Mouse (Mus musculus): ENCODE data around the gene Rab14.

Rab14 gene

DNA sequence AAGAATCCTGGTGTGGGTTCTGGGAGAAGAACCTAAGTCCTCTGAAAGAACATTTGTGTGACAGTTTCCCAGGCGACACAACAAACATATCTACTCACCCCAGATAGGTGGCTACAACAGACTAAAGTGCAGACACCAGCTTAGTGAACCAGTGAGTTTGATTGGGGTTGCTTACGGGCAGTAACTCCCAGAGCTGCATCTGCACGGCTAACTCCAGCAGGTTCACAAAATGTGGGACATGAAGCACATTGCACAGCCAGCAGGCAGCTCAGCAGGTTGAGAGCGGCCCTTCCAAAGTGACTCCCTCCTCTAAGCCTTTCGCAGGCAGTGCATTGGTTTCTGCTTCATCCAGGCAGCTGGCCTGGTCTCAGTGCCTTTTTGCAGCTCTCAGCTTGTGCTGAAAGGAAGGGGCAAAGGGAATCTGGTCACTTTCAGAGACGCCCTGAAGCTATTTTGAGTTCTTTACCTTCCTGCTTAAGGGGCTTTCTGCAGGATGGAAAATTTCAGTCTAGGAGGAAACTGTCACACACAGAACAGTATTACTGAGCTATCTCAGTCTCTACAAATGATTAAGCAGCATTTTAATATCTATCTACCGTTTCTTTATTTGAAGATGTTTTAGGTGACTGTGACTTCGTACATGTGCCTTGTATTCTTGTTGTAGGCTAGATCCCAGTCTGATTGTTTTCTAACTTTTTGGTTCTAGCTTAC lies 46.9 kb downstream of the Rab14 start:
- no peak for DNase-seq

- DNase-seq = no peak
These were observed 47.7 kb downstream of the Rab14 start for GRCm38 (mm10) chr2:35153179-35153578.

GRCm38 (mm10) chr2:35151303-35151882 lies 49.5 kb downstream of the Rab14 start:
- DNase-seq = no peak

DNA sequence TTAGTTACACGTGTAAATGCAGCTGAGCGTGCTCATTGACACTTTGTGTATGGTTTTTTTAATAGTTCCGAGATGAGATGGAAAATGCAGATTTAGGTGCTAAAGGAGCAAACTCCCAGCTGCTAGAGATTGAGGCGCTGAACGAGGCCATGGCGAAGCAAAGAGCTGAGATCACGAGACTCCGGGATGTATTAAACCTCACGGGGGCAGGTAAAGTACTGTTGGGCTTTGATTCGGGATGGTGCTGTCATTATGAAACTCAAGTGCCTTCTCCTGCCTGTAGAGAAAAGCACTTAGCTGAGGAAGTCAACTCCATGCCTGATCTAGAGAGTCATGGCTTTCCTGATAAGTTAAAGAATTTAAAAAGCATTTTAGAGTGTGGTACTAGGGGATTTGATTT lies 52.1 kb downstream of the Rab14 start:
- no peak for DNase-seq

GRCm38 (mm10) chr2:35141673-35142072 lies 59.2 kb downstream of the Rab14 start:
- DNase-seq = no peak

- no peak for DNase-seq
These were observed 62.3 kb downstream of the Rab14 start for GRCm38 (mm10) chr2:35138576-35138975.

GRCm38 (mm10) chr2:35133891-35134290 lies 67.0 kb downstream of the Rab14 start:
- no peak for DNase-seq

GRCm38 (mm10) chr2:35132662-35133055 lies 68.3 kb downstream of the Rab14 start:
- no peak for DNase-seq

- peak; percentile 92 for DNase-seq
These were observed 68.8 kb downstream of the Rab14 start for GRCm38 (mm10) chr2:35131991-35132661.

DNA sequence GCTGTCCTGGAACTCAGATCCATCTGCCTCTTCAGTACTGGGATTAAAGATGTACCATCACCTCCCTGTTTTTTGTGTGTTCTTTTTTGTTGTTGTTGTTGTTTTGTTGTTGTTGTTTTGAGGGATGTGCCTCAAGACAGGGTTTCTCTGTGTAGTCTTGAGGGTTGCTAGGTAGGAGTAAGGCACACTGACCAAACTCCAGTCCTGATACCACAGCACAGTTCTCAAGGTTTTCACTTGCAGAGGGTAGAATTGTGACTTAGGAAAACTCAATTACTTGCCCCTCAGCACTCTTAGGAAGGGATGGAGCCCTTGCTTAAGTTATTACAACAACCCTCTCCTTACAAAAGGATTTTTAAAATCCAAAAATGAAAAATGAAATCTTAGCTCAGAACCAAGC lies 69.4 kb downstream of the Rab14 start:
- no peak for DNase-seq
